Comparison of ENCODE assay signal across 11 mouse cellular contexts in the genomic region with DNA sequence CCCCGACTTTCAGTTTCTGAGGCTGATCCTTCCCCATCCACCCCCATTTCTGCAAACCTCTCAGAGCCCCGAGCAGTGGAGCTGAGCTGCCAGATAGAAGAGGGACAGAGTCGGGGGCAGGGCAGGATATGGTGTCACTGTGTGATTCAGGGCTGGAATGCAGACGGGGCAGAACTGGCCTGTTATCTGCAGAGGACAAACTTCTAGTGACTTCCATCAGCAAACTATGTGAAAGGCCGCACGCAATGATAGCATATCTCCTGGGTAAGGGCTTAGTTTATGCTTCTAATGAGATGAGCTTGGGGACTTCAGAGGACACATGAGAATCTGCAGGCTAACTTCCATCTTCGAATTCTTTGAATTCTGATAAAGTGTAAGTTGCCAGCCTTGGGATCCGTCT. TPM values are rescaled to one million over a fixed set of nuclear protein-coding genes. Genes with fewer than 3 reads are reported as not detected.
DNase-seq lines count a peak whose midpoint lies in the region; ATAC-seq and TF ChIP-seq lines count a peak whose summit lies in the region.
"Had no signal": no experiment of that assay in that cellular context is flagged by ENCODE, and none has a peak within 500 bp of the region (broad histone marks: within the 10 kb centered on the region; RNA-seq: fewer than 3 reads in every experiment).

No protein-coding gene starts in this region.

- DNase-seq in heart, adult 2 months: no peak
- peak; percentile 41 for DNase-seq in G1E (ENCODE audit: low spot score)
- DNase-seq in retina, embryonic 14.5 days (ENCODE audit: low spot score): no peak
- DNase-seq in left cerebral cortex, postnatal 25 days (ENCODE audit: low spot score in 2 of 2): no peak
- no peak for DNase-seq in layer of hippocampus, adult 9-10 months (ENCODE audit: low spot score)
- DNase-seq: gastrocnemius, postnatal 10 days; lung, adult 18-20 months had no signal

- H3K4me3 ChIP-seq in heart, embryonic 15.5 days: no peak overlapping the region
- H3K4me3 ChIP-seq in heart, adult 2 months: no peak overlapping the region
- peak overlapping the region; percentile 35; the same call in 1 of the 2 replicates for H3K4me3 ChIP-seq in G1E (ENCODE audit: low read depth, low read length)
- H3K4me3 ChIP-seq in liver, embryonic 16.5 days (ENCODE audit: low read depth, low read length): no peak overlapping the region; the same call in 1 of the 2 replicates
- H3K4me3 ChIP-seq: neural tube, embryonic 12.5 days had no signal

- 16% methylated on average over 8 of the region's 8 CpGs for WGBS in heart, embryonic 15.5 days
- WGBS in heart, adult 2 months: 10% methylated on average over 8 of the region's 8 CpGs
- 9% methylated on average over 8 of the region's 8 CpGs for WGBS in liver, embryonic 16.5 days (ENCODE audit: insufficient replicate concordance)

- peaks cover 21% of the 10 kb centered on the region for H3K4me1 ChIP-seq in heart, embryonic 15.5 days (replicated peaks)
- no peaks in the 10 kb centered on the region; the same call in 1 of the 2 replicates for H3K4me1 ChIP-seq in heart, adult 2 months (ENCODE audit: control insufficient read depth, insufficient read depth, low read length)
- H3K4me1 ChIP-seq in G1E (ENCODE audit: insufficient read depth, low read depth, low read length): peaks cover 81% of the 10 kb centered on the region
- H3K4me1 ChIP-seq in liver, embryonic 16.5 days (ENCODE audit: control insufficient read depth, low read depth, low read length): peaks cover 55% of the 10 kb centered on the region
- H3K4me1 ChIP-seq: neural tube, embryonic 12.5 days had no signal

- TF ChIP-seq EP300 in heart, adult 2 months (IDR thresholded peaks at IDR 0.05; ENCODE audit: insufficient read depth, low read depth, low read length): no peak

- peaks cover 5% of the 10 kb centered on the region; the same call in 1 of the 2 replicates for H3K27me3 ChIP-seq in heart, embryonic 15.5 days
- no peaks in the 10 kb centered on the region for H3K27me3 ChIP-seq in heart, adult 2 months (ENCODE audit: control insufficient read depth, insufficient read depth, low read length)
- peaks cover 8% of the 10 kb centered on the region; the same call in 1 of the 2 replicates for H3K27me3 ChIP-seq in G1E (ENCODE audit: insufficient read depth, low read length)
- H3K27me3 ChIP-seq in liver, embryonic 16.5 days (ENCODE audit: control insufficient read depth, insufficient read depth, low read depth, low read length): no peaks in the 10 kb centered on the region
- H3K27me3 ChIP-seq: neural tube, embryonic 12.5 days had no signal

- H3K9ac ChIP-seq in heart, embryonic 15.5 days: no peak overlapping the region
- no peak overlapping the region for H3K9ac ChIP-seq in heart, adult 2 months (ENCODE audit: low read depth, low read length)
- H3K9ac ChIP-seq in liver, embryonic 16.5 days (ENCODE audit: low read depth, low read length): peak overlapping the region; percentile 40; the same call in 1 of the 2 replicates
- H3K9ac ChIP-seq: neural tube, embryonic 12.5 days had no signal

- H3K36me3 ChIP-seq in heart, embryonic 15.5 days: no peaks in the 10 kb centered on the region
- no peaks in the 10 kb centered on the region for H3K36me3 ChIP-seq in heart, adult 2 months (ENCODE audit: control insufficient read depth, insufficient read depth, low read length)
- no peaks in the 10 kb centered on the region for H3K36me3 ChIP-seq in G1E (replicated peaks)
- H3K36me3 ChIP-seq in liver, embryonic 16.5 days (ENCODE audit: control insufficient read depth, insufficient read depth): no peaks in the 10 kb centered on the region
- H3K36me3 ChIP-seq: neural tube, embryonic 12.5 days had no signal

- no peaks in the 10 kb centered on the region for H3K9me3 ChIP-seq in heart, embryonic 15.5 days (replicated peaks)
- peaks cover 10% of the 10 kb centered on the region for H3K9me3 ChIP-seq in G1E (replicated peaks)
- no peaks in the 10 kb centered on the region for H3K9me3 ChIP-seq in liver, embryonic 16.5 days (replicated peaks; ENCODE audit: control insufficient read depth, low read length)
- H3K9me3 ChIP-seq: neural tube, embryonic 12.5 days had no signal

- ATAC-seq in heart, embryonic 15.5 days (replicated peaks; ENCODE audit: insufficient number of reproducible peaks, insufficient read depth, low FRiP score, low read depth): peak; percentile 73
- ATAC-seq in G1E (ENCODE audit: extremely low read depth, insufficient number of reproducible peaks, low FRiP score, poor library complexity, severe bottlenecking): peak; percentile 74
- ATAC-seq in erythroid progenitor cell, adult 5-6 weeks (replicated peaks; ENCODE audit: low FRiP score, poor library complexity, severe bottlenecking): peak; percentile 79
- ATAC-seq in liver, embryonic 16.5 days (ENCODE audit: low read depth): peak; percentile 93

- H3K4me2 ChIP-seq in heart, embryonic 15.5 days: 0 out of 2 replicates have a peak overlapping the region, but pooled peaks have one; percentile 11
- peak overlapping the region; percentile 44 for H3K4me2 ChIP-seq in liver, embryonic 16.5 days (ENCODE audit: low read depth, low read length)
- H3K4me2 ChIP-seq: neural tube, embryonic 12.5 days had no signal

- intact Hi-C loops in heart, adult 2 months (cut with DNase I): no loop called here
- intact Hi-C loops in left cerebral cortex, postnatal 25 days (cut with DNase I): no loop called here

- H3K79me2 ChIP-seq in heart, adult 2 months (replicated peaks; ENCODE audit: control insufficient read depth, insufficient read depth, low read length): no peaks in the 10 kb centered on the region

- TF ChIP-seq CTCF in heart, adult 2 months (IDR thresholded peaks at IDR 0.05): no peak
- no peak for TF ChIP-seq CTCF in G1E (IDR thresholded peaks at IDR 0.05; ENCODE audit: low read depth, low read length)

- TF ChIP-seq POLR2A in heart, adult 2 months (IDR thresholded peaks at IDR 0.05; ENCODE audit: insufficient read depth, low read depth, low read length): no peak

- H3K27ac ChIP-seq in heart, embryonic 15.5 days: 0 out of 2 replicates have a peak overlapping the region, but pooled peaks have one; percentile 10
- no peak overlapping the region for H3K27ac ChIP-seq in heart, adult 2 months
- peak overlapping the region; percentile 79 for H3K27ac ChIP-seq in liver, embryonic 16.5 days (ENCODE audit: low read length)
- H3K27ac ChIP-seq: neural tube, embryonic 12.5 days had no signal

RNA-seq across cellular contexts. Expression of a gene that starts 3.3 kb away (rescaled TPM):
- 0.05 and 0.08 TPM in 2 replicates for polyA plus RNA-seq in heart, embryonic 15.5 days (2015; fragmentation: Nextera tagmentation; extraction: Ambion mirVana)
- total RNA-seq in heart, adult 2 months (2021): not detected
- polyA plus RNA-seq in heart, adult 2 months (2012; rRNA removed): 0.06 TPM in 1 of 2 replicates, not detected in the other
- total RNA-seq in G1E (2014; fragmentation: Nextera tagmentation) (0.60 and 0.87 TPM in 2 replicates), G1E (2017) (0.16 and 0.52 TPM in 2 replicates)
- 0.09 and 0.18 TPM in 2 replicates for polyA plus RNA-seq in G1E (2012)
- total RNA-seq in erythroid progenitor cell, adult 5-6 weeks (2015; ENCODE audit: low replicate concordance): 1.1 TPM in 1 of 2 replicates, not detected in the other
- not detected in 2 replicates for total RNA-seq in erythroid progenitor cell, adult 5-6 weeks (2017; ENCODE audit: low replicate concordance)
- not detected in 2 replicates for polyA plus RNA-seq in liver, embryonic 16.5 days (2015; fragmentation: Nextera tagmentation; extraction: Ambion mirVana)
- total RNA-seq in left cerebral cortex, postnatal 25 days (2021): under 1 TPM in 1 of 2 experiments, not detected in 1; 0.07 TPM

RNA-seq across cellular contexts. Expression of a gene that starts 10.1 kb away (rescaled TPM):
- 0.16 TPM in 1 of 2 replicates, not detected in the other for polyA plus RNA-seq in heart, embryonic 15.5 days (2015; fragmentation: Nextera tagmentation; extraction: Ambion mirVana)
- total RNA-seq in heart, adult 2 months (2021): not detected
- polyA plus RNA-seq in heart, adult 2 months (2012; rRNA removed): 0.06 TPM in 1 of 2 replicates, not detected in the other
- total RNA-seq in G1E (2014; fragmentation: Nextera tagmentation) (not detected in 2 replicates), G1E (2017) (0.06 TPM in 1 of 2 replicates, not detected in the other)
- not detected in 2 replicates for polyA plus RNA-seq in G1E (2012)
- total RNA-seq in erythroid progenitor cell, adult 5-6 weeks (2015; ENCODE audit: low replicate concordance): 1.8 TPM in 1 of 2 replicates, not detected in the other
- total RNA-seq in erythroid progenitor cell, adult 5-6 weeks (2017; ENCODE audit: low replicate concordance): not detected in 2 replicates
- 5.6 and 5.8 TPM in 2 replicates for polyA plus RNA-seq in liver, embryonic 16.5 days (2015; fragmentation: Nextera tagmentation; extraction: Ambion mirVana)
- not detected for total RNA-seq in left cerebral cortex, postnatal 25 days (2021)
- total RNA-seq: gastrocnemius, postnatal 10 days had no signal
